Mouse (Mus musculus): ENCODE results near the gene Phldb2. TPM values are rescaled to one million over a fixed set of nuclear protein-coding genes. Genes with fewer than 3 reads are reported as not detected.

Phldb2 gene
- polyA plus RNA-seq, 1 experiment from 2014 or later = 7.2 TPM

DNA sequence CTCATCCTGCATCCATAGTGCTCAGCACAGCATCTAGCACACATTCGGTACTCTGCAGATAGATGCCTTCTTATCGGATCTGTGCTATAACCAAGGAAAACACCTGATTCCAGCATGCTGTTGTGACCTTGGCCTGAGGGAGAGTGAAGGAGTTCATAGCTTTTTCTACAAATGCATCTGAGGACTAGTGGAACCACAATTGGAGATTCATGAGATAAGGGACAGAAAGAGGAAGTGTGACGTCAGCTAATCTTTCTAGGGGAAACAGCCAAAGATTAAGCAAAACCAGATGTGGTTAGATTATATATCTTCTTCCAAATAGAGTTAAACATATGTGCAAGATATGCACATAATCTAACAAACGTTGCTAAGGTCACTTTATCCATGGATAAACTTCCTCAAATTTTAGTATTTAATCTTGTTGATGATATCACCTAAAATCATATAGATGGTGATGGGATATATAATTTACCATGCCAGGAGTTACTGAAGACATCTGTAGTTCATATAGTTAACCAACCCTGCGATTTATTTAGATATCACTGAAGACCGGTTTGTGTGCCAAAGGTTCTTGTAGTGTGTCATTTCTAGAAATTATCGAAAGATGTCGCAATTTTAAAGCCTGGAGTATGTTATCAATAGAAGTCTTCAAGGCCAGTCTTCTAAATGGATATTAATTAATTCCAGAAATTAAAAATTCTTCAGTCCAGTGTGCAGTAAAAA lies 11.1 kb downstream of the Phldb2 start:
- Histone ChIP-seq H3K27ac (replicated peaks) (no peak overlapping the region), H3K4me3 (no peak overlapping the region), H3K9me3 (no peaks in the 10 kb centered on the region), H3K27me3 (no peaks in the 10 kb centered on the region), H3K36me3 (no peaks in the 10 kb centered on the region), H3K9ac (replicated peaks) (no peak overlapping the region), H3K4me2 (replicated peaks) (no peak overlapping the region), H3K4me1 (no peaks in the 10 kb centered on the region)
- 91% methylated on average over 8 of the region's 8 CpGs for WGBS
- no peak for ATAC-seq (replicated peaks)

DNA sequence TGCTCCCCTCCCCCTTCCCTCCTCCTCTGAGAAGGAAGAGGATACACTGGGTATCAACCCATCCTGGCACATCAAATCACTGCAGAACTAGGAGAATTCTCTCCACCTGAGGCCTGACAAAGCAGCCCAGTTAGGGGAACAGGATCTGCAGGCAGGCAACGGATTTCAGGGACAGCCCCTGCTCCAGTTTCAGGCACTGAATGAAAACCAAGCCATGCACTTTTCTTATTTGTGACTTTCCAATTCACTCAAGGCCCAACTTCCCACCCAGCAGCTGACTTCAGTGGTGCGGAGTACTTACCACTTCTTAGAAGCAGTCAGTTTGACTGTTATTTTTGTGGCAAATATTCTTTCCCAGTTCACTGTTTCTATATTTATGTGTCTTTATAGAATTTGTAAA lies 12.7 kb downstream of the Phldb2 start:
- H3K4me2 ChIP-seq (replicated peaks) = no peak overlapping the region
- H3K27me3 ChIP-seq = no peaks in the 10 kb centered on the region
- no peak overlapping the region for H3K9ac ChIP-seq (replicated peaks)
- peaks cover 10% of the 10 kb centered on the region for H3K4me1 ChIP-seq
- H3K4me3 ChIP-seq = no peak overlapping the region
- no peak for ATAC-seq (replicated peaks)
- H3K36me3 ChIP-seq = no peaks in the 10 kb centered on the region
- no peak overlapping the region for H3K27ac ChIP-seq (replicated peaks)
- WGBS = 86% methylated on average over 2 of the region's 2 CpGs
- H3K9me3 ChIP-seq = no peaks in the 10 kb centered on the region

DNA sequence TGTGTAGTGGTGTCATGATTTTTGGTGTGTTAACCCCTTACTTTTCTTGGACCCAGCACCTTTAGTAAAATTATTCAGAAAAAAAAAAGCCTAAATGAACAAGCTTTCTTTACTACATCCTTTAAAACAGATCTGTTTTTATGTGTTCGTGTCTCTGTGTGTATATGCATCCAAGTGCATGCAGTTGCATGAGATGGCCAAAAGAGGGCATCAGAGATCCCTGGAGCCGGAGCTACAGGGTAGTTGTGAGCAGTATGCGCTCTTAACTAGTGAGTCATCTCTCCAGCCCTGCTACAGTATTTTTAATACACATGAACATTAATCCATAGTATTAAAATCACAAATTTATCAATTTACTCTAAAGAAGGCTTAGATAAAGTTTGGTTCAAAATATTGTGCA lies 14.0 kb downstream of the Phldb2 start:
- ATAC-seq (replicated peaks) = no peak
- H3K4me3 ChIP-seq = no peak overlapping the region

DNA sequence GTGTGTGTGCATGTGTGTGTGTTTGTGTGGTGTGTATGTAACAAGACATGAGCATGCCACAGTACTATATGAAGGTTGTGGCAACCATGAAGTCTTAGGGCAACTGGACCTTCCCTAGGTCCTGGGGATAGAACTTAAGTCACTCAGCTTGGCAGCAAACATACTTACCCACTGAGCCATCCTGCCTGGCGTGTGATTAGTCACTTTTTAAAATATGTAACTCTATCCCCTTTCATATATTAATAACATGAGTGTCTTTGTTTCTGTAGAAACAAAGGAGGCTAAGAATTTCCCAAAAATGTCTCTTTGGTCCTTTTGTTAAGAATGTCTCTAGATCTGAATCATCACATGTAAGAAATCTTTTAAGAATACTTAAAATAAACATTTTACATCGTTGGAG lies 16.0 kb downstream of the Phldb2 start:
- Histone ChIP-seq H3K27me3 (no peaks in the 10 kb centered on the region), H3K4me3 (no peak overlapping the region), H3K9ac (replicated peaks) (no peak overlapping the region), H3K4me2 (replicated peaks) (no peak overlapping the region), H3K9me3 (no peaks in the 10 kb centered on the region), H3K27ac (replicated peaks) (no peak overlapping the region), H3K4me1 (peaks cover 10% of the 10 kb centered on the region), H3K36me3 (no peaks in the 10 kb centered on the region)
- WGBS = 76% methylated on average over 2 of the region's 2 CpGs
- ATAC-seq (replicated peaks) = no peak

More for the DNA sequence above, 14.0 kb downstream of the Phldb2 start:
- WGBS = 97% methylated on average over 3 of the region's 3 CpGs
- H3K9me3 ChIP-seq = no peaks in the 10 kb centered on the region
- no peak overlapping the region for H3K4me2 ChIP-seq (replicated peaks)
- peaks cover 10% of the 10 kb centered on the region for H3K4me1 ChIP-seq
- no peak overlapping the region for H3K9ac ChIP-seq (replicated peaks)
- H3K27ac ChIP-seq (replicated peaks) = no peak overlapping the region
- H3K27me3 ChIP-seq = no peaks in the 10 kb centered on the region
- no peaks in the 10 kb centered on the region for H3K36me3 ChIP-seq

DNA sequence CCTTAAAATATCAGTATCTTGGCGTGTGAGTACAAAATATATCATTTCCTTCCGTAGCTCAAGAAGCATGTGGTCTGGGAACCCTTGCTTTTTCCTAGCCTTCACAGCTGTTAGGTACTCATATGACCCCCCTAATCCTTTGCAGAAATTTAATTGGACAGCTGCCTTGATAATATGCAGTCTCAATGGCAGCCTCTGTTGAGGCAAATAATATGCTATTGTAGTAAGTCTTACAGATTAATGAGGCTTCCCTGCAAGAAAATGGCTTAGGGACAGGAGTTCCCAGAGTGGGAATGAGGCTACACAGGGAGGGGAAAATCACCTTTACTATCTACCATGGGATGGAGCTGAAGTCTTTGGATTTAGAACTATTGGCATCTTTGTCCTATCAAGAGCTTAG lies 16.9 kb downstream of the Phldb2 start:
- H3K27ac ChIP-seq (replicated peaks) = peak overlapping the region; percentile 25; the same call in 1 of the 2 replicates
- peak; percentile 78 for ATAC-seq (replicated peaks)
- no peak overlapping the region for H3K4me3 ChIP-seq
- H3K9me3 ChIP-seq = no peaks in the 10 kb centered on the region
- 17% methylated on average over 2 of the region's 2 CpGs for WGBS
- H3K4me1 ChIP-seq = peaks cover 10% of the 10 kb centered on the region
- no peaks in the 10 kb centered on the region for H3K36me3 ChIP-seq
- H3K27me3 ChIP-seq = no peaks in the 10 kb centered on the region
- H3K4me2 ChIP-seq (replicated peaks) = no peak overlapping the region
- no peak overlapping the region for H3K9ac ChIP-seq (replicated peaks)

DNA sequence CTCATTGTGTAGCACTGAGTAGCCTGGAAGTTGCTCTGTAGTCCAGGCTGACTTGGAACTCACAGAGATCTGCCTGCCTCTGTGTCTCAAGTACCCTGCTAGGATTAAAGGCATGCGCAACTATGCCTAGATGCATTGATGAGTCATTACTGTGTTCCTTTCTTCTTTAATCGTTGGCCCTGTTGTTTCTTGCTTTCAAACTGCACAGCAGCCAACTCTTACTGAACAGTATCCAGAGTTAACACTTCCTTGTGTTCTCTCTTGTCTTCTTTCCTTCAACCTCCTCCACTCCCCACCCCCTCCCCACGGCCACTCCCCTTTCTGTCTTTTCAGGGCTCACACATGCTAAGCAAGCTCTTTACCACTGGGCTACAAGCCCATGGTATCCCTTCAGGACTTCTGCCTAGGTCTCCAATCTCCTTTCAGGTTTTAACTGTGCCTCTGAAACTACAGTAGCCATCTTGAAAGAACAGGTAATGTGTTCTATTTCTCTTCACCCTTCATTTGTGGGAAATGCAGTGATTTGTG lies 17.4 kb downstream of the Phldb2 start:
- Histone ChIP-seq H3K36me3 (no peaks in the 10 kb centered on the region), H3K4me2 (replicated peaks) (no peak overlapping the region), H3K9me3 (no peaks in the 10 kb centered on the region), H3K4me3 (no peak overlapping the region), H3K27me3 (no peaks in the 10 kb centered on the region), H3K27ac (replicated peaks) (peak overlapping the region; percentile 25; the same call in 1 of the 2 replicates), H3K4me1 (peaks cover 10% of the 10 kb centered on the region), H3K9ac (replicated peaks) (no peak overlapping the region)
- WGBS = 36% methylated on average over 3 of the region's 3 CpGs
- peak; percentile 66 for ATAC-seq (replicated peaks)

DNA sequence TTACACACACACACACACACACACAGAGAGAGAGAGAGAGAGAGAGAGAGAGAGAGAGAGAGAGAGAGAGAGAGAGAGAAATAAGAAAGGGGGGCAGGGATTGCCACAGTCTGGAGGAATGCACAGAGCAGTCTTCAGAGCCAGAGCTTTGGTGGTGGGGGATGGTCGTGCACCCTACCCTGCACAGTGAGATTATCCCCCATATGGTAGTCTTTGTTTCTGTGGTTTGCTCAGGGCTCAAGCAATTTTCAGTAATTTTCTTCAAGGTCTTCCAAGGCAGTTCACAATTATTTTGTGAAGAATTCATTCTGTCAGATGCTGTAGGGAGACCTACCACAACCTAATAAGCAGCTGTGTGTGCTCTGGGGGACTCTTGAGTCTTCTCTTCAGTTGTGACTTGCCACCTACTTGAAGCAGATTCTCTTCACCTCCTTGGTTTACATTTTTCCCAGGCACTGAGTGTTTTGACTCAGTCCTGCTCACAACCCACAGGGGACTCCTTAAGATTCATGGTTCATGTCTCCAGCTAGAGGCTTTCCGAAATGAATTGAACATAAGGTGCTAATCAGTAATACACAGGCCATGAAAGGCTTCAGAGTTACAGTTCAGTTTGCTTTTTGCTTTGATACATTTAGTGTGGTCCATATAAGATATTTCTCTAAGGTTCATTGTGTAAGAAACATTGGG lies 18.5 kb downstream of the Phldb2 start:
- Histone ChIP-seq H3K4me2 (replicated peaks) (no peak overlapping the region), H3K4me3 (no peak overlapping the region), H3K36me3 (no peaks in the 10 kb centered on the region), H3K4me1 (peaks cover 10% of the 10 kb centered on the region), H3K9ac (replicated peaks) (no peak overlapping the region), H3K9me3 (no peaks in the 10 kb centered on the region), H3K27ac (replicated peaks) (no peak overlapping the region), H3K27me3 (no peaks in the 10 kb centered on the region)
- WGBS = 57% methylated on average over 2 of the region's 2 CpGs
- no peak for ATAC-seq (replicated peaks)

DNA sequence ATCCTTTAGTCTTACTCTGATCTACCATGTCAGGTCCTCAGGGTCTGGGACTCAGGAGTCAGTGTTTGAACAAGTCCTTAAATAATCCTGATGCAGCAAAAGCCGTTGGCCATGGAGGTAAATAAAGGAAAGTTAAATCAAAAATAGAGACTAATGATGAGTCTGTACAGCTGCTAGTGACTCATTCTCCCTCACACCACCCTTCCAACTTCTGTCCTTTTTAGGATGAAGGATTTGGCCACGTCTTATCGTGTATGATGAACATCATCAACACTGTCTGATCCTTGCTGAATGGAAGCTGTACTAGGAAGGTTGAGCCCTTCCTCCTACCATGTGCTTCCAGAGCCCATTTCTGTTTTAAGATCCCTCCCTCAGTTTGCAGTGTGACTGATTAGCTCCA lies 23.1 kb downstream of the Phldb2 start:
- no peak overlapping the region for H3K27ac ChIP-seq (replicated peaks)
- H3K4me3 ChIP-seq = no peak overlapping the region
- ATAC-seq (replicated peaks) = no peak
- H3K9ac ChIP-seq (replicated peaks) = no peak overlapping the region
- no peaks in the 10 kb centered on the region for H3K4me1 ChIP-seq
- WGBS = 93% methylated on average over 3 of the region's 3 CpGs
- H3K9me3 ChIP-seq = no peaks in the 10 kb centered on the region
- H3K4me2 ChIP-seq (replicated peaks) = no peak overlapping the region
- H3K27me3 ChIP-seq = no peaks in the 10 kb centered on the region
- no peaks in the 10 kb centered on the region for H3K36me3 ChIP-seq

DNA sequence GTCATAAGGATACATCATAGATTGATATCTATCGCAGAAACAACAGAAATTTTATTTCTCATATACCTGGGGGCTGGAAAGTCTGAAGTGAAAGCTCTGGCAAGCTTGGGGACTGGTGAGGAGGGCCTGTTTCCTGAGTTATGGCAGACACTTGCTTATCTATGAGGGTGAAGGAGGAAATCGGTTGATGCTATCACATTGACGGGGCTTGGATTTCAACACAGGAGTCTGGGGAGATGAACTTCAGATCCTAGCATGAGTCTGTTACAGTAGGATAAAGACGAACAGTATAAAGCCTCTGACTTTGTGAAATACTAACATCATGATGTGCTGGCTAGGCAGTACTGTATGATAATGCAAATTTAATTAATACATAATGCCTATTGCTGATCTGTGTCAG lies 25.3 kb downstream of the Phldb2 start:
- Histone ChIP-seq H3K27me3 (no peaks in the 10 kb centered on the region), H3K4me3 (no peak overlapping the region), H3K9me3 (no peaks in the 10 kb centered on the region), H3K27ac (replicated peaks) (no peak overlapping the region), H3K36me3 (no peaks in the 10 kb centered on the region), H3K4me2 (replicated peaks) (no peak overlapping the region), H3K9ac (replicated peaks) (no peak overlapping the region), H3K4me1 (no peaks in the 10 kb centered on the region)
- ATAC-seq (replicated peaks) = no peak
- 90% methylated on average over 4 of the region's 4 CpGs for WGBS

DNA sequence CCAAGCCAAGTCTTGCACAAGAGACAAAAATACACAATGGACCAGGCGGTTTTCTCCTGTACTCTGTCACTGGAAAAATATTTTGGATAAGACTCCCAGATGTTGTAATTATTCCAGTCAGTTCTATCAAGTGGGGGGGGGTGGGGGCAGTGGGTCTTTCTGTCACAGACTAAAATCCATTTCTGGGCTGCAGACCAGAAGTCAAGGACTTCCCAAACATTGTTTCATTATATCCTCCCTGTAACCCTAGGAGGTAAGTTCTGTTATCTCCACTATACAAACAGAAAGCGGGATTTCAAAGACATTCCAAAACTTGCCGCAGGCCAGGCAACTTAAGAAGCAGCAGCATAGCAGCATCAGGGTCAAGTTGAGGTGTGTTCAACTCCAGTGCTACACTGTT lies 25.8 kb downstream of the Phldb2 start:
- WGBS = 76% methylated on average over 3 of the region's 3 CpGs
- no peak overlapping the region for H3K27ac ChIP-seq (replicated peaks)

DNA sequence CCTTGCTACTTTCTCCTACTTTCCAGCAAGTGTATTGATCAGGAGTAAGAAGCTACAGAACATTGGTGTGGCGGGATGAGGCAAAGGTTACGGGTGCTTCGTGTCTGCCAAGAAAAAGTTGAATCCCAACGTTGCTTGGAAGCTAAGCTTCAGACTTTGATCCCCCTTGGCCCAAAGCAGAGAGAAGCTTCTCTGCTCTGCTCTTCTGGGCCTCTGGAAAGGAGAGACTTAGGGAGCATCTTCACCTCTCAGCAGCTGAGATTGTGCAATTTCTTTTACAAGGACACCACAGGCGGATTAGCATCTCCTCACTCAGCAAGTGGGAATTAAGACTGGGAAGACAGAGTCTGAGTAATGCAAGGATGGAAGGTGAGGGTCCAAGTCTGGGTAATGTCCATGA lies 26.5 kb downstream of the Phldb2 start:
- no peak overlapping the region for H3K4me2 ChIP-seq (replicated peaks)
- H3K27me3 ChIP-seq = no peaks in the 10 kb centered on the region
- WGBS = 86% methylated on average over 5 of the region's 5 CpGs
- no peaks in the 10 kb centered on the region for H3K36me3 ChIP-seq
- no peaks in the 10 kb centered on the region for H3K9me3 ChIP-seq
- H3K4me1 ChIP-seq = no peaks in the 10 kb centered on the region
- H3K9ac ChIP-seq (replicated peaks) = no peak overlapping the region
- no peak overlapping the region for H3K27ac ChIP-seq (replicated peaks)
- no peak for ATAC-seq (replicated peaks)
- no peak overlapping the region for H3K4me3 ChIP-seq

More for the DNA sequence above, 25.8 kb downstream of the Phldb2 start:
- Histone ChIP-seq H3K9ac (replicated peaks) (no peak overlapping the region), H3K27me3 (no peaks in the 10 kb centered on the region), H3K4me1 (no peaks in the 10 kb centered on the region), H3K4me3 (no peak overlapping the region), H3K9me3 (no peaks in the 10 kb centered on the region), H3K4me2 (replicated peaks) (no peak overlapping the region), H3K36me3 (no peaks in the 10 kb centered on the region)
- no peak for ATAC-seq (replicated peaks)

DNA sequence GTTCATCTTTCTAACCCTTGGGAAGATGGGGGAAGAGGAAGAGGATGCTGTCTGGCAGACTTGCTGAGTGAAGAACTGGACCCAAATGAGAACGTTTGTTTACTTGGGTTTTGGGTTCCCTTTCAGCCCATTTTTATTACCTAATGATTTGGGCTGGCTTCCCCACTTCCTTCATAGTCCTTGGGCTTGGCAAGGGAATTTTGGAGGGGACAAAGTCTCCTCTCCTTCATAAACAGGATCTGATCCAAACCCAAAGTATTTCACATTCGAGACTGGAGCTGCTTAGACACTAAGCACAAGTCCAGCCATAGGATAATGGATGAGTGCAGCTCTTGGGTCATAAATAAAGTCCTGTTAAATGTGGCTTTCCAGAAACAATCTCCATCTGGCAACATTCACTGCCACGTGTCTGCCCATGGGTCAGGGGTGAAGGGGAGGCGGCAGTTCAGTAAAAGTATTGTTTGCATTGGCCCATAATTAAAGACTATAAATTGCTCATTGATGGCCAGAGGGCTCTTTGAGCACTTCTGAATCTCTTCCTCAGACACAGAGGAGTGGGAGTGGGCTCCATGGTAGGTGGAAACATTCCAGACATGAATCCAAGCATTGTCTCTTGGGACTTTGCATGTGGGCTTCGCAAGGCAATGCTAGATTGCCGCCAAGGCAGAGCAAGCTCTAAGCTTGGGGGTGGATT lies 29.5 kb downstream of the Phldb2 start:
- Histone ChIP-seq H3K27me3 (no peaks in the 10 kb centered on the region), H3K4me3 (no peak overlapping the region), H3K9me3 (no peaks in the 10 kb centered on the region), H3K36me3 (no peaks in the 10 kb centered on the region), H3K4me2 (replicated peaks) (no peak overlapping the region), H3K27ac (replicated peaks) (no peak overlapping the region), H3K4me1 (no peaks in the 10 kb centered on the region), H3K9ac (replicated peaks) (no peak overlapping the region)
- no peak for ATAC-seq (replicated peaks)
- WGBS = 81% methylated on average over 6 of the region's 6 CpGs
